Mouse (Mus musculus): ENCODE results near the gene Tlcd1.

The Tlcd1 gene

DNA sequence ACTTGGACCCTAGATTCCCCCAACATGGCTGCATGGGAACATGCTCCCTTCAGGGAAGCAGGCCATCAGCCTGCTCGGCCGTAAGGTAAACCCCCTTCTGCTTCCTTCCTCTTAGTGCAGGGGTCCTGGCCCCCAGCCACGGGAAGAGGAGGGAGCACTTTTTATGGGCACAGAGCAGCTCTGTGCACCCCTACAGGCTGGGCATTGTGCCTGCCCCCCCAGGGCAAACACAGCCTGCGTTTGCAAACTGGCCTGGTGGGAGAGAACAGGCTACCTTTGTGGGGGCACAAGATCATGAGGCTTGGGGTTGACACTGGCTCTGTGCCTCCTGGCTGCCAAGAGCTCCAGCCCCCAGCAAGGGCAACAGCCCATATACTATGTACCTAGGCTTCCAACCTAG is 14.5 kb upstream of the Tlcd1 start:
- DNase-seq (ENCODE audit: low spot score) = no peak

DNA sequence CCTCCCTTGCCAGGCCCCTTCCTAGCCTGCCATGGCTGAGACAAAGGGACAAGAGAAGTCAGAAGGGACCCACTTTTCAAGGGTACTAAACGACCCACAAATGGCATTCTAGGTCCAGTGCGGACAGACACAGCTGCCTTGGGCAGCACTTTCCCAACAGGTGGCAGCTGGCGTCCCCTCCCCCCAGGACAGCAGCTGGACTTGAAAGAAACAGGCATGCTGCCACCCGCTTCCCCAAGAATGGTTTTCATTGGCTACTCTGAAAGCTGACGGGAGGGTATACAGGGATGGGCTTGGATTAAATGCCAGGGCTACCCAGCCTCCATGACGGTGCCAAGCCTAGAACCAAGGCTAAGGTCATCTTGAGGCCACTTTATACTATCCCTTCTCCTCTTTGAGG is 14.0 kb upstream of the Tlcd1 start:
- DNase-seq (ENCODE audit: low spot score) = no peak

DNA sequence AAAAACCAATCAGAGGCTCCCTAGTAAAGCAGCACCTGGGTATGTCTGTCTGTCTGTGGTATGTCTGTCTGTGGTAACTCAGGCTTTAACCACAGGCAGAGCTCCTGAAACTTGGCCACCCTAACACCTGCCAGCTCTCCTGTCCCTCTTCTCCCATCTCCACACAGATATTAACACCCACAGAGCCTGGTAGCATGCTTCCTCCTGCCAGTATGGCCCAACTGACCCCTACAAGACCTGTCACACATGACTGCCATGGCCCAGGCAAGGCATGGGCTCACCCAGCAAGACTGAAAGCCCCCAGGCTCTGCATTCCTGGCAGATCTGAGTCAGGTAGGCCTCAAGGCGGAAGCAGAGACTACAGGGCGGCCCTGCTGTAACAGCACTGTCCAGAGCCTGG is 13.5 kb upstream of the Tlcd1 start:
- no peak for DNase-seq (ENCODE audit: low spot score)

DNA sequence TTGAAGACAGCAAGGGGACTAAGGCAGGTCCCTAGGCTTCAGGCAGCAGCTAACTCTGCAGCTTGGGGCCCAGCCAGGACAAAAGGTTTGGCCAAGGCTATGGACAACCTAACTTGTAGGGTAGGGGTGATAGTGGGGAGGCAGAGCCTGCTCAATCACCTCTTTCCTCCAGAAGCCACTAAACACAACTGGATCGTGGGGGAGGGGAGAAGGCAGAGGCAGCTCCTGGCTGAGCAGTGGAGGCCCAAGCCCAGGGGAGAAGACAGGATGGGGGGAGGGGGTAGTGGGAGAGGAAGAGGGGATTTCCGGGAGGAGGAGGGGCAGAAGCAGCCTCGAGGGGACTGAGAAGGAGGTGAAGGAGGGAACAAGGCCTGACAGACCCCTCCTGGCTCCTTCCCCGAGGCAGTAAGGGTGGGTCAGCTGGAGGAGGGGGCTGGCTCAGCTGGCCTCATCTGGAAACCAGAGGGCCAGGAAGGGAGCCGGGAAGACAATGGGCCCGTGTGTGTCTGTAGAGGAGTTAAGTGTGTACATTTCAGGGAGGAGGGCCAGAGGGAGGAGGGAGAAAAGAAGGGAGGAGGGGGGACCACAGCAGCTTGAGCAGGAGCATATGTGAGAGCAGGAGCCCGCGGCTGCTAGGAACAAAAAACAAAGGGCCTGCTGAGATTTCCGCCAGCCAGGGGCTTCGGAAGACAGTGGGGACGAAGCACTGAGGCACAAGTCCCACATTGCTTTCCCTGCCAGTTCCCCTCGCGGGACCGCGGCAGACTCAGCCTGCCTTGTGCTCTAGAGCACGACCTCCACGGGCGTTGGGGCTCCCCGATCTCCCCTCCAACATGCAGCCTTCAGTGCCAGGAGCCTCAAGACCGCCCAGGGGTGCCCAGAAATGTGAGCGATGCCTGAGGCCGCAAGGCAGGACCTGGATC is 12.6 kb upstream of the Tlcd1 start:
- peak; percentile 67 for DNase-seq (ENCODE audit: low spot score)

DNA sequence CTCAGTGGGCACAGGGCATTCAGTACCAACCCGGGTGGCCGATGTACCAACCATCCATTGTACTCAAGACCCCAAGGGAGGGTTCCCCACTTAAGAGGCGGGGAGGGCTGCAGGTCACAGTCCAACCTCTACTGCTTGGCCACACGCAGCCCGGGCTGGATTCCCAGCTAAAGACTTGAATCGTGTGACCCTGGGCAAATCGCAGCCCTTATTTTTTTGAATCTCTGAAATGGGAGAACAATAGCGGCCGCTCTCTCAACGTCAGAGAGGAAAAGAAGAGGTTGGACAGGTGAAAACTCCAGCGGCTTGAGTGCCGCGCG is 11.9 kb upstream of the Tlcd1 start:
- DNase-seq (ENCODE audit: low spot score) = no peak

DNA sequence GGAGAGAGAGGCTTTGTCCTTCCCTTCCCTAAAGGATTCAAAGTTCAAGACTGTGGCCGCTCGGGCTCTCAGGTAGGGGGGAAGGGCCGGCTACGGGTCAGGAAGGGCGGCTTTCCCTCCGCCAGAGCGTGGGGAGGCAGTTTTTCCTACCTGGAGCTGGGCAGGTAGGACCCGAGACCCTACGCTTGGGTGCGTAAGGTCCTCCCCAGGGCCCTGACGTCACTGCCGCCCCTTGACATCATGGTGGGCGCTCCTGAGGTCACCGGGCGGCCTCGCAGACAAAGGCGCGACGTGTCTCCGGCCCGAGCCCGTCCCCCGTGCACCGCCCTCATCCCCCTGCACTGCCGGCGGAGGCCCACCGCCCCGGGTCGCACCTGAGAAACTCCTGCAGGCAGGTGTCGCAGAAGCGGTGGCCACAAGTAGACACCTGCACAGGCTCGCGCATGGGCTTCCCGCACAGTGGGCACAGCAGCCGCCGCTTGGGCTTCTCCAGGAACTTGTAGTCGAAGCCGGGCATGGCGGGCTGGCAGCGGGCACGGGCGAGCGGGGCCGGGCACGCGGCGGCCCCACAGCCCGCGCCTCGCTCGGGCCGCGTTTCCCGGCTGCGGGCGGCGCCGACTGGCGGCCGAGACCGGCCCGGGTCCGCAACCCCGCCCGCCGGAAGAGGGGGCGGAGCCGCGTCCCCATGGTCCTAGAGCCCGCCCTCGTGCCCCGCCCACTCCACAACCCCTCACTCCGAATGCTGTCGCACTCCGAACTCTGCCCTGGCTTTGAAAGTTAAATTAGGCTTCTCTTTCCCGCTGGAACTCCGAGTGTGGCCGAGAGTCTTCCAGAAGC is 11.4 kb upstream of the Tlcd1 start, which contains the start of gene Traf4:
TSS of gene Traf4 (minus strand) at position 666 of the 837 bp plus-strand sequence.
- peak; percentile 86 for DNase-seq (ENCODE audit: low spot score)

DNA sequence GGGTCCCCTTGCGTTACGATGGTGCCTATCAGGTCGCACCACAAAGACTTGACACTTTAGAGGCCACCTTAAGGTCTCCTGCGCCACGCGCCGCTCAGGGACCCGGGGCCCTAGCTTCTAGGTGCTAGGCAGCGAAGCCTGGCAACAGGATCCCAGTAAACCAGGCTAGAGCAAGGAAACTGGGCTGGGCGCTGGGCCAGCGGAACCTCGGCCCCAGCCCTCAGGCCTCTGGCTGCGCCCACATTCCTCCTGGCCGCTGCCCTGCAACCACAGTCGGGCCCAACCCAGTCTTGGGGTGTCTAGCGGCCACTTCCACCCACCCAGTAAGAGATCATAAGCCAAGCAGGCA is 10.8 kb upstream of the Tlcd1 start:
- no peak for DNase-seq (ENCODE audit: low spot score)

DNA sequence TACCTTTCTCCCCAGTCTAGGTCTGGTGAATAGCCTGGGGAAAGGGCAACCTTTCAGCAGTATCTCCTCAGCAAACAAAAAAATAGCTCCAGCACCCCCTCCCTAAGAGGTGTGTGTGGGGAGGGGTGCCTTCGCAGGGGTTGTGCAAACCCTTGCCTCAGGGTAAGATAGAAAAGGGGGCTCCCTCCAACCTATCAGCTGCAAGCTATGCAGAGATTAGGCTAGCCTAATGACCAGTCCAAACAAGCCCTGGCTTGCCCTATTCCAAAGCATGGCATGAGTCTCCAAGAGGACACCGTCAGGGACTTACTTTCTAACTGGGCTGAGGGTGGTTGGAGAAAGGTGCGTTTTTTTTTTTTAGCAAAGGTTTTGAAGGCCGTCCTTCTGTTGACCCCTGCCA is 10.3 kb upstream of the Tlcd1 start:
- DNase-seq (ENCODE audit: low spot score) = no peak

DNA sequence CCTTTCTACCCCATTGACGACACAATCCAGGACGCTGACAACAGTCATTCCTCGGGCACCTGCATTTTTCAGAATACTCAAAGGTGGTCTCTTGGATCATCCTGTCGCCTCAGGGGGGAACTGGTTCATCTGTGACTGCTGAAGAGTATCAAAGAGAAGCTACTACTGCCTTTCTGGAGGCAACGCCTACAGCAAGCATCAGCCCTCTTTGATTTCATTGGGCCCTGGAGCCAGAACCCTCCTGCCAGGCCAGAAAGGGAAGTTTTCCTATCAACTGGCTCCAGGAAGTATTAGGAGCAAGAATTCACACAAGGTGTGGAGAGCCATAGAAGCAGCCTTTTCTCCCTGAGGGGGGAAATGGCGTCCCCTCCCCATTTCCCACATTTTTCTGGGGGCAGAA is 9.9 kb upstream of the Tlcd1 start:
- no peak for DNase-seq (ENCODE audit: low spot score)

DNA sequence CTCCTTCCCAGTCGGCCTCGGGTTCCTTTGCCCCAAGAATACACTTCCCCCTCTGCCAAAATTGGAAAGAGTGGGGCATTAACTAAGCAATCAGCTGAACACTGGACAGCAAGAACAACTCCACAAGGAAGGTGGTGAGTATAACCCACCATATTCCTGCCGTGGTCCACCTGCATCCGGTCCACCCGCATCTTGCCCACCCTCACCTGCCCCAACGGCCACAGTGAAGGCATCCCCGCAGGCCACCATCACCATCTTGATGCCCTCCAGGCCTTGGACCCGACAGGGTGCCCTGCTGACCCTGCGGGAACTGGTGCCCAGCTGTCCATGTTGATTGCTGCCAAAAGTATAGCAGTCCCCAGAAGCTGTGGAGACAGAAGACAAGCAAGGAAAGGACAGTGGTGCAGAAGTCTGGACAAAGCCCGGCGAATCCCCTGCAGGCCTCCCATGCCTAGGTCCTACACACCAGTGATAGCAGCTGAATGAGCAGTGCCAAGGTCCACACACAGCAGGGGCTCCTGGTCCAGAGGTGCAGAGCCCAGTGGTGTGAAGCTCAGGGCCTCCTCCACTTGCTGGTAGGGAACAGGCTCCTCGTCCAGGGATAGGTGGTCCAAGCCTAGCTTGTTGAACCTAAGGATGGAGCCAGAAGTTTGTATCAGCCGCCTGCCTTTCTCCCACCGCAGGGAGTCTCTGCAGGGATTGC is 9.1 kb upstream of the Tlcd1 start:
- DNase-seq (ENCODE audit: low spot score) = no peak

DNA sequence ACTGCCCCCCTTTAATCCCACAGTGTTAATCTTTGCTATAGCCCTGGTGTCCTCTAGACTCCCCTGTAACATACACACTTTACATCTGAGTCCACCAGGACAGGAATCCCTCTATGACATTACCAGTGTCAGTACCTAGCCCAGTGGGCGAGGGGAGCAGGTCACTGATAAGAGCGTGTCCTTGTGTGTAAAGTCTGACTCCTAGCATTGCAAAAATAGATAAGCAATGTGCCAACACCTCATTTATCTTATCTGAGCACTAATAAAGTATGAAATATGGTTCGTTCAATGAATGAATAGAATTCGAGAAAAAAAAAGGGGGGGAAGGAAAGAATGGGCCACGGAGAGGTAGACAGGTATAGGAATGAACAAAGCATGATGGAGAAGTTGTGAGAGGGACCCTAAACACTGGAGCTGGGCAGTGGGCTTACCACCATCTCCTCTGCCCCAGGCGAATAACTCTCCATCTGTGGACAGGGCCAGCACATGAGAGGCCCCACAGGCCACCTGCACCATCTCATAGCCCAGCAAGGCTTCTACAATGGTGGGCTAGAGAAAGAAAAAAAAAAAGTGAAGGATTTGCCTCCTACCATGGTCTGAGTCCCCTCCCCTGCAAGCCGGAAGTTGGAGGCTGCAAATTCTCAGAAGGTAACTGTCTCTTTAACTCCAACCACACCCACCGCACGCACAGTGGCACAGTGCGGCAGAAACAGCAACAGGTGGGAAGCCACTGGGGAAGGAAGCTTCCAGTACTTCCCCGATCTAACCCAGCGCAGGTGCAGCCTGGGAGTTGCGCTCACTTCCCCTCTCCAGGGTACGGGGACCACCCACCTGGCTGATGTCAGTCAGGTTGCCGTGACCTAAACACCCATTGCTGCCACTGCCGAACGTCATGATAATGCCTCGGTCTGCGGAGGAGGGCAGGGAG is 7.7 kb upstream of the Tlcd1 start:
- no peak for DNase-seq (ENCODE audit: low spot score)

DNA sequence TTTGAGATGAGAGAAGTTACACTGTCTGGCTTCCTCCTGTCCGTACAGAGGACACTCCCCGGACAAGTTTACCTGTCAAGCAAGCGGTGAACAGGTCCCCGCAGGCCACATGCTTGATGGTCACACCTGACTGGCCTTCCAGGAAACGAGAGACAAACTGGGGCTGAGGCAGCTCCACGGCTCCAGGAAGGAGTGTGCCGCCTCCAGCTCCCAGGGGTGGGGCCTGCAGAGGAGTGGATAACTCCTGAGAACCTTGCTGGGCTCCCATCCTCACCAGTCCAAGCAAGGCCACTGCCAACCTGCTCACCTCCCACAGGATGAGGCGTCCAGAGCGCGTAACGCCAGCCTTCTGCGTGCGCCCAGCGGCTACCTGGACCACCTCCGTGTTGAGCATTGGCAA is 6.2 kb upstream of the Tlcd1 start:
- DNase-seq (ENCODE audit: low spot score) = no peak

DNA sequence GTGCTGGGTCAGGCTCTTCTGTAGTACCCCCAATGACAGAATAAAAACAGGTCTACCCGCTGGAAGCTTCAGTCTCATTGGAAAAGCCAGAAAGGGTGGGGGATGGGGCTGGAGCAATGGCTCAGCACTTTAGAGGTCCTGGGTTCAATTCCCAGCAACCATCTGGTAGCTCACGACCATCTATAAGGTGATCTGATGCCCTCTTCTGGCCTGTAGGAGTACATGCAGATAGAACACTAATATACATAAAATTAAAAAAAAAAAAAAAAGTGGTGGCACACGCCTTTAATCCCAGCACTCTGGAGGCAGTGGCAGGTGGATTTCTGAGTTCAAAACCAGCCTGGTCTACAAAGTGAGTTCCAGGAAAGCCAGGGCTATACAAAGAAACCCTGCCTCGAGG is 5.2 kb upstream of the Tlcd1 start:
- no peak for DNase-seq (ENCODE audit: low spot score)

DNA sequence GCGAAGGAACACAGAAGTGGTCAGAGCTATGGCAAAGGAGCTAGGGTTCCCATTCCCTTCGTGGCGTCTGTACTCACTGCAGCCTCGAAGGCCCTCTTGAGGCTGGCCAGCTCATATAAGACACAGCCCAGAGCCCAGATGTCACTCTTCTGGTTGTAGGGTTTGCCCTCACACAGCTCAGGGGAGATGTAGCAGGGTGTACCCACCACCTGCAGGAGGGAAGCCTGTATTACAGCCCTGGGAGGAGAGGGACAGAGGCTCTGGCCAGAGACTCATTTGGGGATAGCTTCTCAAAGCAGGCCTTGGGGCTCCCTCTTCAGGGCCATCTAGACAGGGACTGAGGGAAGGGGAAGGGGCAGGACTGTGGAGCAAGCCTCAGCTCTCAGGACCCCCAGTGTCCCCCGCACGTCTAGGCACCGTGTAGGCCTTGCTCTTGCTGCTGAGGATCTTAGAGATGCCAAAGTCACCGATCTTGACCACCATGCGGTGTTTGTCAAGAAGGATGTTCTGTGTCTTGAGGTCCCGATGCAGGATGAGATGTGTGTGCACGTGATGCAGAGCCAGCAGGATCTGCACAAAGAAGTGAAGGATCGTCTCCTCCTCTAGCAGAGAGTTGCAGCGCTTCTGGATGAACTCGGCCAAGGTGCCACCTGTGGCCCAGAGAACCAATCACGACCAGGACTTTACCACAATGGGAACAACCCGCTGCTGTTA is 4.3 kb upstream of the Tlcd1 start:
- DNase-seq (ENCODE audit: low spot score) = peak; percentile 82

DNA sequence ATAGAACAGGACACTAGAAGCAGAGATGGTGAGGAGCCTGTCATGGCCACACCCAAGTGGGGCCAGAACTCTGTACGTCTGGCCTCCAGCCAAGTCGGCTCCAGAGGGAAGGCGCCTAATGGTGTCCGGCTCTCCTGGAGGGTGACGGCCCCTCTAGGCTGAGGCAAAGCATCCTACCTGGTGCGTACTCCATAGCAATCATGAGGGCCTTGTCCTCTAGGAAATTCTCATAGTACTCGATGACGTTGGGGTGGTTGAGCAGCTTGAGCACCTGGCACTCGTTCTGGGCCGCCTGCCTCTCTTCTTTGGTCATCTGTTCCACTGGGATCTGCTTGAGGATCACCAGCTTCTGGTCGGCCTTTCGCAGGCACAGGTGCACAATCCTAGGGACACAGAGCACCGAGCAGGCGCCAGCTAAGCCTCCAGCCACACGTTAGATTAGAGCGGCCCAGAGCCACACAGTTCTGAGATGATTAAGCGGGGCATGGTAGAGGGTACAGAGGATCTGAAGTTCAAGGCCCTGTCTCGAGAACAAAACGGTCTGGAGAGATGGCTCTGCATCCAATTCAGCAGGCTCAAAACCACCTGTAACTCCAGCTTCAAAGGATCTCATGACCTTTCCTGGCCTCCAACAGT is 3.6 kb upstream of the Tlcd1 start:
- DNase-seq (ENCODE audit: low spot score) = peak; percentile 64

DNA sequence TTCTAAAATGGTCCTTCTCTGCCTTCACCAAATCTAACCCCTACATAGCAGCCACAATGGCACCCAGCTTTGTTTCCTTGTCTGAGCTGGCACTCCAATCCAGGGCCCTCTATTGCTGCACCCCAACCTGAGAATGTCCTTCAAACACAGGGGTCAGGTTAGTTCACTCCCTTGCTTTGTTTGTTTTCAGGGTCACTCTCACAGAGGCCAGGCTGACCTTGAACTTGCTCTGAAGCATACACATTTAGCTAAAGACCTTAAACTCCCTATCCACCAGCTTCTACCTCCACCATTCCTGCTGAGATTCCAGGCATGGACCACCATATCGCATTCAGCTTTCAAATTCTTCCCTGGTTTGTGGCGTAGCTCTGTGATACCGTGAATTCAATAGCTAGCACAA is 2.0 kb upstream of the Tlcd1 start:
- DNase-seq (ENCODE audit: low spot score) = no peak

DNA sequence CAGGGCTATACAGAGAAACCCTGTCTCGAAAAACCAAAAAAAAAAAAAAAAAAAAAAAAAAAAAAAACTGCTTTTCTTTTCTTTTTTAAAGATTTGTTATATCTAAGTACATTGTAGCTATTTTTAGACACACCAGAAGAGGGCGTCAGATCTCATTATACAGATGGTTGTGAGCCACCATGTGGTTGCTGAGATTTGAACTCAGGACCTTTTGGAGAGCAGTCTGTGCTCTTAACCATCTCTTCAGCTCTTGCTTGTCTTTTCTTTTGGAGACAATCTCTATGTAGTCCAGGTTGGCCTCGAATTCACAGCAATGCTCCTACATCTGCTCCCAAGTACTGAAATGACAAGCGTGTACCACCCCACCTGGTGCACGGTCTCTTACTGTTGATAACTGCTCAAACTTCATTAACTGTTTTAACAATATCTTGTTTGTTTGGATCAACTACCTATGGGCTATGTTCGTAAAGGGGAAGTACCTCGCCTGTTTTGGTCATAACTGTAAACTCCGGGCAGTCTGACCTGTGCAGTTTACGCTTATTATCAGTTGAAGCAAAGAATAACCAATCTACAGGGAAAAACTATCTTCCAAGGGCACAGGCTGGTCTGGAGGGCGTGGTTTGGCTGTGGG is 625 bp upstream of the Tlcd1 start:
- peak; percentile 87 for DNase-seq (ENCODE audit: low spot score)

DNA sequence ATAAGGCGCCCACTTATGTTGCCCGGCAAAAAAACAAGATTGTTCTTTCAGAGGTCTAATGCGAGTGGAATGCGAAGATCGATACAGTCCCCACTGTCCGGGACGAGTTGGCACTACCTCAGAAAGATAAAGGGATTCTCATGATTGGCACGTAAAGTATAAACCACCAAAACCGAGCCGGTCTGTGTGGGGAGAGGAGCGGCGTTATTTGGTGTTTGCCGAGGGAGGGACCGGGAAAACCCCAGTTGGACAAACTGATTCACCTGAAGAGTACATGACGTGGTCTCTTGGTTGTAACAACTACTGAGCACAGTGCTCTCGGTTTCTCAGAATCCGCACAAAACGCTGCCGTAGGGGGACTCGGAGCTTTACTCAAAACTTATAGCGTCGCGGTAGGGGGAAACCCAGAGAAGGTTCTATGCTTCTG is 407 bp downstream of the Tlcd1 start:
- no peak for DNase-seq (ENCODE audit: low spot score)

DNA sequence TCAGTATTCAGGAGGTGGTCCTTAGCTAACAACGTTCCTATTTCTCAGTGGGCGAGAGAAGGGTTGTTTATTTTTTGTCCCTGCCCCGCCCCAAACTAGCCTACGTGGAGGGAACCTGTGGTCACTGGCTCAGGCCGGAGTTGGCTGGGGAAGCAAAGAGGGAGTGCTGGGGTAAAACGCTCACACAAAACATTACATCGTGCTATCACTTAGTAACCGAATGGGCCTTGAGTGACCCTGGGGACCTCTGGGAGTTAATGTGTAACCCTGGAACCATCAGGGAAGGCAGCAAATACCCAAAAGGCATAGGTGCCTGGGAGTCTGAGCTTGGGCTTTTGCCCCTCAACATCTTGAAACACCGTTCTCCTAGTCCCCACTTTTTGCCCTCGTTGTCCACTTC is 926 bp downstream of the Tlcd1 start:
- no peak for DNase-seq (ENCODE audit: low spot score)

Measured in MN1 (cell line).